Mouse (Mus musculus): ENCODE measurements around the gene Thtpa.

Thtpa gene

DNA sequence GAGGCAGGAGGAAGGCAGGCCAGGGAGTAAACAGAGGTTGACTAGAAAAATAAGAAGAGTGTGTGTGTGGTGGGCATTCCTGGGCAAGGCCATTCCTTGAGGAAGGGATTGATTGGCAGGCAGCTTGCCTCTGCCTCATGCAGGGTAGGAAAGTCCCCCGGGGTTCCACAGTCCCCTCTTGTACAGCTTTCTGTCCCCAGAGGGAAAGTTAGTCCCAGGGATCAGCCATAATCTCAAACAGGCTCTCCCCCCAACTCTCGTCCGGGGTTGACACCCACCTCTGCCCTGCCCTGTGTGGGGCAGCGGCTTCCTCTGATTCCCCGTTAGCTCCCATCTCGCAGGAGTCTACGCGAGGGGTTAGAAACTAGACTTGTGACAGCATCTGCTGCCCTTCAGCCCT, 12.4 kb downstream of the Thtpa start:
- peak; percentile 46 to 47 for DNase-seq

DNA sequence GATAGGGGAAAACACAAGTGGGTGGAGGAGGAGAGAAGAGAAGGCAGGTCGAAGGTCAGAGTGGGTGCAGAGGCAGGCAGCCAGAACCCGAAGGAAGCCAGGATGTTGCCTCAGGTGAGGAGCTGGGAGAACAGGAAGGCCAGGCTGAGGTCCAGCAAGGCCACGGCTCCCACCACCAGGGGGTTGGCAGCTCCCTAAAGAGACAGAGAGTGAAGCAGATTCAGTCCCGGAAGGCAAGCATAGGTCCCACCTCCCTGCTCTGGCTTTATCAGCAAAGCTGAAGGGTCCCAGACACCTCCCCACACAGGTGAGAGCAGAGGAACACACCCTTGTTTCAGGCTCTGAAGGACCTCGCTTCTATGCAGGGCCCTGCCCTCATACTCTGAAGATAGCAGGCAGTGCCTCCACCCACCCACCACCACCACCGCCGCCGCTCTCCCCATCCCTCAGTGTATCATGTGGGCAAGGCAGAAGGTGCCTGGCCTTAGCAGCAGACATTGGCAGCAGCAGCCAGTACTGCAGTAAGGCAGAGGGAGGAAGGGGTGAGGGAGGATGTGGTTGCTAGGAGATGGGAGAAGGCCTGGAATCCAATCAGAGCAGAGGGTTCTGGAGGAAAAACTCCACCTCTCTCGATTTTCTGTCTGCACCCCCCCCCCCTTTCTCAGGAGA, 13.8 kb downstream of the Thtpa start:
- DNase-seq, result peak; percentile 79 to 81

DNA sequence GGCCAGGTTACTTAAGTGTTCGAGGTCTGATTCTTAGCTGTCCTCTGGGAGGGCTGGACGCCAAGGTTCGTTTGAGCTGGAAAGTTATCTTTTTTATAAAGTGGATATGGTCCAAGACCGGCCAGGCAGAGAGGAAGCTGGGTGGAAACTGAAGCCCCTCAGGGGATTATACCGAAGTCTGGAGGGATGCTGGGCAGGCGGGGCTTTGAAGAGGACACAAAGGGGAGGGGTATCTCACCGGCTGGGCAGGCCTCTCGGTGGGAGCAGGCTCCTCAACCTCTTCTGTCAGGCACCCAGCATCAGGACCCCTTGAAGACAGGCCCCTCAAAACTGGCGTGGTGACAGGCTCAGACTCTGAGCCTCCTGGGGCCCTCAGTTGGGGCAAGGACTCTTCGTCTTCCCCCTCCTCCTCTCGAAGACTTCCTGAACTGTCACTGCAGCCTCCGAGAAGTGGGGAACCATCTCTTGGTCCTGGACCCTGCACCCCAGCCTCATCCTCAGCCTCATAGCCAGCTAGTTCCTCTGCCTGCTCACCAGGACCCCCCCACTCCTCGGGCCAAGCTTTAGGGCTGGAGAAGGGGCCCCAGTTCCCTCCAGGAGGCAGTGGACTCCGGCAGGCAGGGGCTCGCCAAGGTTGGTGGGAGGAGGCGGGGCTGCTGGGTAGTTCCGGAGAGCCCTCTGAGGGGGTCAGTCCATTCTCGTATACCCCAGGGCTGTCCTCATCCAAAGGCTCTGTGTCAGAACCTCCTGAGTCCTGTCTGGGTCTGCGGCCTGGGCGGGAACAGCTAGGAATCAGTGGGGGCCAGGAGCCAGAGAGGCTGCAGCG, 14.7 kb downstream of the Thtpa start:
- peak; percentile 49 to 58 for DNase-seq

DNA sequence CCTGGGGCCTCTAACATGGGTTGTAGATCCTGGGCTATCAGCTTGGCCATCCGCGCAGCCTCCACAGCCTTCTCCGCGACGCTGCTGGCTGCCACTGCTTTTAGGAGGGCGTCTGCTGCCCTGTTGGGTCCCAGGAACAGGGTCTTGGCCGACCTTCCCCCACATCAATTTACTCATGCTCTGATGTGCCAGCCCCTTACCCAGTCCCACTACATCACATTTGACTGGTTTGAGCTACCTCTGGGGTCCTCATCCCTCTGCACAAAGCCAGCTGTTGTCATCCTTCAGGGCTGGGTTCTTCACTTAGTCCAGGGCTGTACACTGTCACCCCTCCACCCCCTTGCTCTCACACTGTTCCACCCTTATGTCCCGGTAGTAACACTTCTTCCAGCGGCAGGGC, 15.5 kb downstream of the Thtpa start:
- DNase-seq, result peak; percentile 39 to 50

DNA sequence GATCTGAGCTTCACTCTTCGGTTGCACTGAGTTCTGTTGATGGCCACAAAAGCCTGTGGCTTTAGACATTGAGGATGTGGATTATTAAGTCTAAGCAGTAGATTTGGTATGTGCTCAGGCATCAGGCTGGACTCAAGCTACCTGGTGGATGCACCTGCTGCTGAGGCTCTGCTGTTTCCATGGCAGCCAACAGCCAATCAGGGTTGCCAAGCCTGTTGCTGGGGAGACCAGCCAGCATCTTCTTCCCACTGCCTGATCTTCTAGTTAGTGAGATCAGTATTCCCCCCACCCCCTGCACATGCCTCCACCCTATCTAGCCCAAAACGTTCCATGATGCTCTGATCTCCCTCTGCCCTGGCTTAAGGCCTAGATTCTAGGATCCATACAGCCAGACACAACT, 17.1 kb downstream of the Thtpa start:
- DNase-seq, result peak; percentile 61 to 74

DNA sequence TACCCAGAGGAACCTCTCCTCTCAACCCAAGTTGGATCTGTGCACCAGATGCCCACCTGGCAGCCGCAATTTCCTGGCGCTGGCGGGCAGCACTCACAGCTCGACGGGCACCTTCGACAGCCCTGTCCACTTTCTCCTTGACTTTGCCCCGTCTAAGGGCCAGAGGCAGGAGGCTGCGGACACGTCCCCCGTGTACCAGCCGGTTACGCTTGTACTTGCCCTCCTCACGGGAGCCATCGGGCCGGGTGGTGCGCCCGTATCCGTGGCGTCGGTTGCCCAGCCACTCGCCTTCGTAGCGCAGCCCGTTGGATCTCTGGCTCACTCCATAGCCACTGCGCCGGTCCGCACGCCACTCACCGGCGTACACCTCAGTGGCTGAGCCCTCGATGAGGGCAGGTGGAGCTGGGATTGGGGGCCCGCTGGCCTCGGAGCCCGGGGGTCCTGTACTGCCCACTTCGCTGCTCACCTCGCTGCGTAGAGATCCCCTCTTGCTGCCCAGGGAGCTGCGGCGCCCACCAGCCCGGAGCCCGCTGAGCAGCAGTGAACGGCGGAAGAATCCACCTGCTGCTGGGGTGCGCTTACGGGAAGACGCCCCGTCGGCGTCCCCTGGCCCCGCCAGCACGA, 18.9 kb downstream of the Thtpa start:
- DNase-seq, result peak; percentile 52 to 57

DNA sequence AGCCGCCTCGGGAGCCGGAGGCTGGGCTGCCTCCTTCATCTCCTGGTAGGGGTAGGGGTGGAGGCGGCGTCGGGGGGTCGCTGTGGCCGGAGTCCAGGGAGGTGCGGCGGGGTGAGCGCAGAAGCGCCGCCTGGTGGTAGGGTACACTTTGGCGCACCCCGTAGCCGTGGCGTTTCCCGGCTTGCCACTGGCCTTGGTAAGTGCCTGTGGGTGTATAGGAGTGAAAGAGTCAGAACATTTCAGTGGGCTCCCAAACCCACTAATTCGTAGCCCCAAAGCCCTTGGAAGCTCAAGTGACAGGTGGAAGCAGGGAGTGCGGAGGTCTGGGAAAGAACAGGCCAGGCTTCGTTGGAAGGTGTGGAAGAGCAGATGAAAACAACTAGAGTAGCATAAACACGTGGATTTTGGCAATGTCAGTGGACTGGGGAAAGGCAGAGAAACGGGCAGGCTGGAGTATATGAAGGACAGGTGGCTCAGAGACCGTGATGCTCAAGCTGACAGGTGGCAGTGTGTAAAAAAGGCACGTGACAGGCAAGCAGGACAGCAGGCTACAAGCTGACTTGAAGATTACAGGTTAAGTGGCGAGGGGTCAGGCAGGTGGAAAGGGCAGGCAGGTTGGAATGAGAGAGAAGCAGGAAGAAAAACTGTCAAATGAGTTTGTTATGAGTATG, 19.5 kb downstream of the Thtpa start:
- peak; percentile 73 to 76 for DNase-seq

DNA sequence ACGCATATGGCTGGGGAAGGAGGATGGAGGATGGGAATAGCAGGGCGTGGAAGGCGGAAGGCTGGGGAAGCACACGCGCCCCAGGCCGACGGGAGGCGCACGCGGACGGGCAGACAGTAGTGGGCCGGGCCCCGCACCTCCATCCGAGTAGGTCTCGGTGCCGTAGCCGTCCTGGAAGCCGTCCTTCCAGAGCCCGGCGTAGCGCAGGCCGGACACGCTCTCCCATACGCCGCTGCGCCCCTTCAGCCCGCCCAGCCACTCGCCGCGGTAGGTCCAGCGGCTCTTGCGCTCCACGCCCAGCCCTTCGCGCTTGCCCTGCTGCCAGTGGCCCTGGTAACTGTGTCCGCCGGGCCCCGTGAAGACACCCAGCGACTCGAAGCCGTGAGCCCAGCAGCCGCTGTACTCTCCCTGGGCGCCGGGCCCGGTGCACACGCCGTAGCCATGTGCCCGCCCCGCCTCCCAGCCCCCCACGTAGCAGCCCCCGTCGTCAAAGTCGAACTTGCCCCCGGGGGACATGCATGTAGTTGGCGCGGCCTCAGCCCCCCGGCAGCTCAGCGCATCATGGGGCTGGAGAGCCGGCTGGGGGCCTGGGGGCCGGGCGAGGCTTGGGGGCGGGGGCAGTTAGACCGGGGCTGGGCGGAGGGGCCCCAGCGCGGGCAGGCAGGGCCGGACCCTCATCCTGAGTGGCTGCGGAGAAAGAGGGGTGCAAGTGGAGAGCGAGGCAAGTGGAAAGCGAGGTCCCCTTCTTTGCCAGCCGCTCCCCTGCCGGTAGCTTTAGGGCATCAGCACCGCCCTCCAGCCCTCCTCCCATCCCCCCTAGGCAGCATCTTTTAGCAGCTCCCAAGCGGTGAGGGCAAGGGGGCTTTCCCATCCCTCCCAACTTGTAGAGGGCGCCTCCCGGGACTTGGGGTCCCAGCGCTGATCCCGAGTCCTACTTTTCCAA, 20.4 kb downstream of the Thtpa start:
- DNase-seq, result peak; percentile 81 to 85

DNA sequence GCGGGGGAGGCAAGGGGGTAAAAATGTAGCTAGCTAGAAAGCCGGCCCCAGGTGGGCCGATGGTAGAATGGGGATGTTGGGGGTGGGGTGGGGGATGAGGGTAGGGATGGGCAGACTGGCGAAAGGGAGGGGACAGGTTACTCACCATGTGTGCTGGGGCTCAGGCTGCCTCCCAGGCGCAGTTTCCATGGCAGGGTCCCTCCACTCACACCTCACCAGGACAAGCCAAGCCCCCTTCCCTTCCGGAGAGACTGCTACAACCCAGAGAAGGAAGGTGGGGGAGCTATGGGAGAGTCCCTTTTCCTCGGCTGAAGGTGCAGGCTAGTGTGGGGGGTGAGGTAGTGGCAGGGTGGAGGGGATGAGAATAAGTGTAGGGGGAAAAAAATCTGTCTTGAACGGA, 21.3 kb downstream of the Thtpa start:
- peak; percentile 67 to 69 for DNase-seq

DNA sequence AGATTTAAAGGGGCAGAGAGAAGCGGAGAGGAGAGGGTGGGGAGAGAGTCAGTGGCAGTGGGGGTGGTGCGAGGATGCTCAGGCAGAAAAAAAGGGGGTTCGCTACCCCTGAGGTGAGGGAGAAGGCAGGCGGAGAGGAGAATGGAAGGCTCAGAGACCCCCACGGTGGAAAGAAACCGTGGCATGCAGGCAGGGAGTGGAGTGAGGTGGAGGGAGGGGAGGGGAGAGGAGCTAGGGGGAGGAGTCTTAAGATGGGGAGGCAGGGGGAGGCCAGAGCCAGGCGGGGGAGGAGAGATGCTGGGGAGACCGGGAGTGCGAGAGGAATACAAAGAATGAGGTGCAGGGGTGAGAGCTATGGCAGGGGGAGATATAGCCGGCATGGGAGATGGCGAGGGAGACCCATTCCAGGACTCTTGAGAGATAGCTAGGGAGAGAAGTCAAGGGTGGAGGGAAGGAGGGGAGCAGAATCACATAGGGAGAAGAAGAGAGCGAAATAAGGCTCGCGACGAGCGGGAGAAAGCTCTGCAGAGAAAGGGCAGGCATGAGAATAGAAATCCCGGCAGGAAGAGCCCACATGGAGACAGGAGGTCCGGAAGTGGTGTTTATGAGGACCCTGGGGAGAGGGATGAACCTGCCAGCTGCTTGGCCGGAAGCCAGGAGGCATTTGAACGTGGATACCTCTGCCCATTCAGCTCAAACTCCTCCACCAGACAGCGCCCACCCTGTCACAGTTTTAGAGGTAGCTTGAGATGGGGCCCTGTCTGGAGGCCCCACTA, 22.0 kb downstream of the Thtpa start, which contains the start of gene Jph4:
Gene Jph4, minus strand, starts transcription at position 511 of the 776 bp plus-strand sequence.
- peak; percentile 89 for DNase-seq

DNA sequence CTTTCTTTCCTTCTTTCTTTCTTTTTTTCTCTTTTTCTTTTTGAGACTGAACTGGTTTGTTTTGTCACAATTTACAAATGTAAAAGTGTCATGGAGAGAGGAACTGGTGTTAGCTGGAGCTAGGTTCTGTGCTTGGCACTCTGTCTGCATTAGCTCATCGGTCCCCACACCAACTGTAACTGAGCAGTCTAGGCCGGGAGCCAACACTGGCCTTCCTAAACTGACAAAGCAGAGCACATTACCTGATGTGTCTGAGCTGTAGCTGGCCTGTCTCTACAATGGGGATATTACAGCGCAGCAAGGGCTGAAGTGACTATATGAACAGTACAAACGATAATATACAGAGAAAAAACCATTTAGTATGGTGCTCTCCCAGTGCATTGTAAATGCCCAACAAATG, 24.3 kb downstream of the Thtpa start:
- DNase-seq, result peak; percentile 89 to 95

DNA sequence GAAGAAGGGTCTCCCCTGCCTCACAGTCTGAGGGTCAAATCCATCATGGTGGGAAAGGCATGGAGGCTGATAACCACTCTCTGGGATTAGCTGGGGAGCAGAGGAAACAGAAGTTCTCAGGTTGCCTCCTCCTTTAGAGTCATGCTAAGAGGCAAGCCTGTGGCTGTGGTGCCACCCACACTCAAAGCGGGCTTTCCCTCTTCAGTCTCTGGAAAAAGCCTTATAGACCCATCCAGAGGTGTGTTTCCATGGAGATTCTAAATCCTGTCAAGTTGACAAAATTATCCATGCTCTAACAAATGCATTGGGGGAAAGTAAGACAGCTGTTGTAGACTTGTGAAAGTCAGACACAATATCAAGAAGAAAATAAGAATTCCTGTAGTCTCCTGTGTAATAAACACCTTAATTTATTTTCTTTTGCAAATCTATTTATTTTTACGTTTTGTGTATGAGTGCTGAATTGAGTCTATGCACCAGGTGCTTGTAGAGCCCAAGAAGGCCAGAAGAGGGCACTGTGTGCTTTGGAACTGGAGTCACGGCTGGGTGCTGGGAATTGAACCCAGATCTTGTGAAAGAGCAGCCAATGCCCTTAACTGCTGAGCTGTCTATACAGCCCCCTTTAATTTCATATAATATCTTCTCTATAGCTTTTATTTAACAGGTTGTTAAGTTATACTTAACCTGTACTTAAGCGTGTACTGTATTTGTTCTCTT, 25.0 kb downstream of the Thtpa start:
- peak; percentile 48 to 68 for DNase-seq

DNA sequence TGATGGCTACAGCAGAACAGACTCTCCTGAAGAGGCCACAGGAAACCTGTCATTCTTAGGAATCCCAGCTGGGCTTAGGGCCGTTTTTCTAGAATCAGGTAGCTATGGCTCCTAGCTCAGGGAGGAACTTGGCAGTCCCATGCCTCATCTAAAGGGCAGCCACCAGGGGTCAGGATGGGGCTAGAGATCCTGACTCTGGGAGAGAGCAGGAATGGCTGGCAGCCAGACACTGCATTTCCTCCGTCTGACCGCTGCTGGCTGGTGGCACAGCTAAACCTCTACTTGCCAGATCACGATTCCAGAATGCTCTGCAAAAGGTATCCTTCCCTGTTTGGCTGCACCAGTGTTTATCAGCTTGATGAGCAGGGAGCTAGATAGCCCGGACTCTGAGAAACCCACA, 27.4 kb downstream of the Thtpa start:
- DNase-seq, result peak; percentile 93 to 97

DNA sequence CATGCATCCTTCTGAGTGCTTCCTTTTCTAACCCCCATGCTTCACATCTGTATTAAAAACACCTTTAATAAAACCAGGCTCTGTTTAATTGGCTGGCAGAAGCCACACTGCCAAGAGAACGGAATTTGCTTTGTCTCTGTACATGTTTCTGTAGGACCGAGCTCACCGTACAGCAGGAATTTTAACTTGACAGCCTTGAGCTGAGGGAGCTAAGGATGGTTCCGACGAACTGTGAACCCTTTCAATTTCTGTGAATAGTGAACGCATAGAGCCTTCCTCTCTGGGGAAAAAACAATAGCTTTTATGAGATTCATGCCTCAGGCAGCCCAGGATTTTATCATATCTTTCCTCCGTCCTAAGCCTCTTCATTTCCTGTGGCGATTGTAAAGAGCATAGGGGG, 27.8 kb downstream of the Thtpa start:
- peak in 1 of 2 experiments; percentile 29 for DNase-seq

DNA sequence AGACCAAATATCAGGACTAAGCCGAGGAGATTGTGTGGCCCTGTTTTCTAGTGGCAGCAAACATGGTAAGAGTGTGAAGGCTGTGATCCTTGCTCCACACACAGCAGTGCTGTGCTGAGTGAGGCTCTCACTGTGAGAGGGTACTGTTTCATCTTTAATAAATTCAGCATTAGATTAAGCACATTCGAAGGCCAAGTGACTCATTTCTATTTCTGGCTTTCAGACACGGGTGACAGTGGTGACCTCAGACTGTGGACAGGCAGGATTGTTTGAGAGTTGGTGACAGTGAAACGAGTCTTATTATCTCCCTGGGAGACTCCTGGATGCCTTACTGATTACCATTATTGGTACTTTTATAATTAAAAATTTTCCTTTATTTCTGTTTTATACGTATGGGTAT, 31.1 kb downstream of the Thtpa start:
- peak in 1 of 2 experiments; percentile 14 for DNase-seq

DNA sequence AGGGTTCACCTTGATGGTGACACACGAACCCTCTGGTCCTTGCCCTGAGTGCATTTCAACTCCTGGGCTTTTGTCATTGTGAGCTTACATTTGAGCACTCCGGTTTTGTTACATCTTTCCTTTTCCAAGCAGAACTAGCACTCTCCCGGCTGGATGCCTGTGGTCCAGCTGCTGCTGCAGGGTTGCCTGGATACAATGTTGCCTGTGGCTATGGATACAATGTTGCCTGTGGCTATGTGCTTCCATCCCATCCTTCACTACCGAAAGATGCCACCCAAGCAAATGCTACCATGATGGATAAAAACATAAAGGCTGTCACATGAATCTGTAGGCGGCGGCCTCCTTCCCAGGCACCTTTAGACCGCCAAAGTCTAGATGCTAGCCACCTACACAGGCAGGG, 31.9 kb downstream of the Thtpa start:
- peak in 1 of 2 experiments; percentile 6 for DNase-seq

DNA sequence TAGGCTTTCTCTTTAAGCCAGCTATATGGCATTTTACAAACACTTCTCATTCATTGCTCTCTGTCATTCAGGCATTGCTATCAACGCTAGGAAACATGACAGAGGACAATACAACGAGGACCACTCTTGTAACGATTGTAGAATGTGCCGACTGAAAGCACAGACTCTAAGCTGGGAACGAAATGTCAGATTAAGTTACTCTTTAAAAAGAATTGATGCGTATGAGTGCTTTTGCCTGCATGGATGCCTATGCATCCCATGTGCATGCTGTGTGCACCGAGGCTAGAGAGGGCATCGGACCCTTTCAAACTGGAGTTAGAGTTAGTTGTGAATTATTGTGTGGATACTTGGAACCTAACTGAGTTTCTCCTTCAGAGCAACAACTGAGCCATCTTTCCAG, 41.1 kb downstream of the Thtpa start:
- no peak for DNase-seq

DNA sequence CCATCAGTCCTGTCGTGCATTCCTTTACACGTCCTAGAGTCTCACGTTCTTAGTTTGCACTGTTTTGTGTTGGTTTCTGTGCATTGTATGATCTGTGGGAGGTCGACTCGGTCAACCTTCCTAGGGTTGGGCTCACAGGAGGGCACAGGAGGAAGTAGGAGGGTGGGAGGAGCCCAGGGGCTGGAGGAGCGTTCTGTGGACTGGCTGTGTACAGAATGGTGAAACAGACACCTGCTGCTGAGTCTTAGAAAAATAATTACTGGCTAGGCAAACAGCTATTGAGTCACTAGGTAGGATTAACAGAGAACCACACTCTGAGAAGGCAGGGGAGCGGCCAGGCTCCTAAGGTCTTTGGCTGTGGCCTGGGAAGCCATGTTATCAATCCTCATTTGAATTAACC, 44.7 kb downstream of the Thtpa start:
- DNase-seq, result no peak

DNA sequence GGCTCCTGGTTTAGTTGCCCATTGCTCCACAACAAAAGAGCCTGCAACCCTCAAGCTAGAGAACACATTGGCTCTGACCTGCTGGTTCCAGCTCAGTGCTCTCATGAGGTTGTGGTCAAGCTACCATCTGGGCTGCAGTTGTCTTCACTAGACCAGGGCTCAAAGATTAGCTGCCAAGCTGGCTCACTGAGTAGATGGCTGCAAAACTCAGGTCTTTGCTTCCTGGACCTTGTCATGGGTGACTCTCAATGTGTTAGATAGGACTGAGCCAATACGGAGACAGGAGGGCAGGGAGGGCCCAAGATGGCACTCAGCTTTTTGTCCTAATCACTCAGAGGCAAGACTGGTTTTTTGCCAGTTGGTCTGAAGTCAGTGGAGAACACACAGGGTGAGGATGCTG, 51.7 kb downstream of the Thtpa start:
- no peak for DNase-seq

DNA sequence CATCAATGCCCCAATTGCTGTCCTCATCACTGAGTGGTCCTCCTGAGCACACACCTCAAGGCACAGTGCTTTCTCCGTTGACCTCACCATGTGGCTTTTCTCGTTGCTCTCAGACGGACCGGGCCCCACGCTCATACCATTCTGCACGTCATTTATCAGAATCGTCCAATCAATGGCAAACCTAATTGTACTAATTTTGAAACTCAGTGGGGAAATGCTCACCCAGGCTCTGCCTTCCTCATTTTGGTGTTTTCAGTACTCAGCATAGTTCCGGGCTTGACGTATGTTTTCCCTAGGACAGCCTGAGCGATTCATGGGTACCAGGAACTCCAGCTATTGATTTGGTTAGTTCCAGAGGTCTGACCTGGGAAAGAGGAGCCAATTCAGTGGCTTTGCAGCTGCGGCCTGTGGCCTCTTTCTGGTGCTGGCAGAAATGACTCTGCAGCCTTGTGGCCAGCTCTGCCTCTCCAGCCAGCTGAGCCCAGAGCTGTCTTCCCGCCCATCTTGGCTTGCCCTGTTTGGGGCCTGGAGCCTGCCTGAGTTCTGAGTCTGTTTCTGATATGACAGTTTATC, 52.3 kb downstream of the Thtpa start:
- DNase-seq, result no peak

Measured in cerebellum, postnatal 25 days (tissue).